Mouse (Mus musculus) spleen, postnatal 10 days (tissue): ENCODE results near the gene Slfn5.
"Not testable (repeated sequence)": the region's sequence is repeated elsewhere in the genome, so short reads cannot be mapped to it uniquely, and the experiment has no call there.

Source experiments
- DNase-seq, 2 experiments: peaks; one replicate each; pipeline ENCODE4 v3.0.0; 2021 to 2022; ENCODE audit warnings: low spot score in 2 of 2

The Slfn5 gene

GRCm38 (mm10) chr11:82945636-82946035 lies 5.5 kb upstream of the Slfn5 start:
- DNase-seq = no peak

GRCm38 (mm10) chr11:82947457-82947856 lies 3.7 kb upstream of the Slfn5 start:
- no peak for DNase-seq

DNA sequence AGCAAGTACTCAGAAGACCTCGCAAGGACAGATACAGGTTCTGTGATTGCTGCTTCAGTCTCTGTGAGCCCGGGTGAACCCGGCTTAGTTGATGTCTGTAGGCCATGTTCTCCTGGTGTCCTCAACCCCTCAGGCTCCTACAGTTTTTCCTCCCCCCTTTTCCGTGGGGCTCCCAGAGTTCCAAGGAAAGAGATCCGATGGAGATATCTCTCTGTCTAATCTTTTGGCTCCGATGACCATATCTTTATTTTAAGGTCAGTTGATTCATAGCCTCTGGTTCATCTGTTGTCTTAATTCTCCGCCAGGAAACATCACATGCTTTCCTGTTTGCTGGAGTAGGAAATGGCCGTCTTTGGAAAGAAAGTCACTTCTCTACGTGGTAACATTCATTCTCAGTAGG lies 2.1 kb upstream of the Slfn5 start:
- no peak for DNase-seq

- DNase-seq = peak; percentile 15 to 46
Observed at GRCm38 (mm10) chr11:82951865-82952611, 889 bp downstream of the Slfn5 start.

DNA sequence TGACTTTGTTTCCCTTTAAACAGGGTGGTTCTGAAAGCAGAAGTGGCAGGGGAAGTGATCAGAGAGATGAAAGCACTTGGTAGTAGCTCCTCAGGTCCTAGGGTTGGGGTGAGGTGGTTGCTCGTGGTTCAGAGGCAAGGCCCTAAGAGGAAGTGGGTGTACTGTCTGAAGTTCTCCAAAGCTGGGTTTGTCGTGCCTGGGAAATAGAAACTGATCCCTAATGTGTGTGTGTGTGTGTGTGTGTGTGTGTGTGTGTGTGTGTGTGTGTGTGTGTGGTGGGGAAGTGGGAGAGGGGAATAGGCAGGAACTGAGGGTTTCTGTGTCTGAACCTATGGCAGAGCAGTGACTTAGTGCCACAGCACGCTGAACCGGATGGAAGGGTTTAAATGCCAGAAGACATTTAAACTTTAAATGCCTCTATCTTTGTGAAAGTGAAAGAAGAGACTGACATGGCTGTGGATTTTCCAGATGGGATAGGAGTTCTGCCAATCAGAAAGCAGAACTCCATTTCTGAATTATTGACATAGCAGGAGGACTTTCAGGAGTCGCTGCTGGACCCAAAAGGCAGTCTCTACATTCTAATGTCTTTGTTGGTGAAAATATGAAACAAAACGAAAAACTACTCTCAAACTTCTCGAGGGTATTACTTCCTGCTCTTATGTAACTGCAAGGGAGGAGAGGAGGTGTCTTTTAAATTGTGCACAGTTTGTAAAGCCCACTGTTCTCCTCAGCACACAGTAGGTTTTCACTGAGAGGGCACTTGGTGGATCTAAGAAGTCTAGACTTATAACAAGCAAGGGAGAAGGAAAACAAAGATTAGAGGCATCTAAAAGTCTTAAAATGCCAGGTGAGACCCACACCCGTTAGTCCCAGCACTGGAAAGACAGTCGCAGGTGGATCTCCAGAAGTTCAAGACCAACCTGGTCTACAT lies 1.7 kb downstream of the Slfn5 start:
- peak; percentile 19 to 50 for DNase-seq

- no peak for DNase-seq
Observed at GRCm38 (mm10) chr11:82954631-82955030, 3.5 kb downstream of the Slfn5 start.

GRCm38 (mm10) chr11:82956925-82957324 lies 5.8 kb downstream of the Slfn5 start:
- no peak for DNase-seq

GRCm38 (mm10) chr11:82959613-82960012 lies 8.5 kb downstream of the Slfn5 start:
- no peak for DNase-seq

DNA sequence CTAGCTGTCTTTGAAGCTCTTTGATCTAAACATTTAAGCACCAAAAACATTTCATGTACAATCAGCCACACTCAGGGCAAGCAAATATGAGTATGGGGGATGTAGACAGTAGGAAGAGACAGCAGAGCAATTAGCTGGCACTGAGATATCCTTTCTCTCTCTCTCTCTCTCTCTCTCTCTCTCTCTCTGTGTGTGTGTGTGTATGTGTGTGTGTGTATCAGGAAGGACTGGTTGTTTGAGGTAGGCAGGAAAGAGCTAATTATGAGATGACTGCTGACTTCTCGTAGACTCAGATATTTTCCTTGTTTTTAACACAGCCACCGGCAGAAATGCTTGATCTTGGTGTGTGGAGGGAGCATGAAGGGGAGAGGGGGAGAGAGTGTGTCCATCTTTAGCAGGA lies 10.6 kb downstream of the Slfn5 start:
- DNase-seq = no peak

- DNase-seq = no peak
Observed at GRCm38 (mm10) chr11:82962215-82962614, 11.1 kb downstream of the Slfn5 start.

DNA sequence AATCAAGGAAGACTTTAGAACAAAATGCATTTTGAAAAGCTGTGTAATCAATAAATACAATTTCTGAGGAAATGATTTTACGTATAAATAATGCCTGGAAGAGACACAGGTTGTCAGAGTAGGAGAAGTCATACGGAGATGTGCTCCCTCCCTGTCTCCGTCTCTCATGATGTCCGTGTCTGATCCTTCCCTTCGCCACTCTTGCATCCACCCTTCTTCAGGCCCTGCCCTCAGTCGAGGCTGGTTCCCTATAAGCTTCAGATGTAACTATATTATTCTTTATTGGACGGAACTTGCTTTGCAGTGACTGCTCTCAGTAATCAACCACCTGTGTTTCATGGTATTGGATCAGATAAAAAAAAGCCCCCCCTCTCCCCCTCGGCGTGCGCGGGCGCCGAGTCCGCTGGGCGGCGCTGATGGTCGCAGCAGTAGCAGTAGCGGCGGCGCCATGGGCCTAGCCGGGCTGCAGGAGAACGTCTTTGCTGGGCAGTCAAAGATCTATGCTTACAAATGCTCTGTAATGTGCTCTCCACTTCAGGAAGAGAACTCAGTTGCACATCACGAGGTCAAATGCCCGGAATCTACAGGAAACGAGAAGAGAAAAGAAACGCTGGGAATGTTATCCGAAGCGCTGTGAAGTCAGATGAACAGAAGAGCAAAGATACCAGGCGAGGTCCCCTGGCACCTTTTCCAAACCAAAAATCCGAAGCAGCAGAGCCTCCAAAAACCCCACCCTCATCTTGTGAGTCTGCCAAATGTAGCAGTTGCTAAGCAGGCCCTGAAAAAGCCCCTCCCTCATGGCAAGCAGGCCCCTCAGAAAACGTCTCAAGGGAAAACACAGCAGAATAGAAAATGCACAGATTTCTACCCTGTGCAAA lies 19.8 kb downstream of the Slfn5 start:
- peak in 1 of 2 experiments; percentile 51 for DNase-seq

- DNase-seq = no peak
Observed at GRCm38 (mm10) chr11:82971590-82971974, 20.4 kb downstream of the Slfn5 start.

DNA sequence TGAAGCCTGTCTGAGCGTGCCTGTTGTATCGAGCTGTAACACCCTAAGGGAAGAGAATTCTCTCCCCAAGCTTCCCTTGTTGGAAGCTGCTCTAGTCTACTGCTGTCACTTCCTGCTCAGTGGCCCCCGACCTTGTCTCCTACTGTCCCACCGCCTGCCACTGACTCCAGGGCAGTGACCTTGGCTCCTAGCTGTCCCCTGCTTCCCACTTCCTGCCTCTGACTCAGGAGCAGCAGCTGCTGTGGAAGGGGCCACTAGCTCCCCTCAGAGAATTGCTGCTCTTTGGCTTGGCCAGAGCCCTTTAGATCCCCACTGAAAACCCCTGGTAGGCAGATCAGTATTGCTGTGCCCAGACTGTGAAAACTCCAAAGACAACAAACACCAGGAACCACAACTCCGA lies 22.8 kb downstream of the Slfn5 start:
- DNase-seq = peak in 1 of 2 experiments; percentile 17

DNA sequence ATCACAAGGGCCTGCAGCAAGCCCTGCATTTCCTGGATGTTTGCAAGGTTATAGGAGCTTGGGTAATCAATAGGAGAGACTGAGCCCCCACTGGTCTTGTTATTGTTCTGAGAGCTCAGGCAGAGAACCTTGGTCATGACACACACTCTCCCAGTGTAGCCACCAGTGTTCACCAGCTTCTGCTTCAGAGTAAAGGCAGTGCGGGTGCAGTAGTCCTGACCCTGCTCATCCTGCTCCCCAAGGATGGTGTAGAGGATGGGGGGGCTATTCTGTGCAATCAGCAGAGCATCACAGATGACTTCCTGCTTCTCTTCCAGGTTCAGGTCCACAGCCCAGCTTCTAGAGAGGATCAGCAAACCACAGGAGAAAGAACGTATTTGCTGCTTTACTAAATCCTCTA lies 31.3 kb downstream of the Slfn5 start:
- DNase-seq = not testable (repeated sequence)

- DNase-seq = no peak
Observed at GRCm38 (mm10) chr11:82983193-82983592, 32.0 kb downstream of the Slfn5 start.

GRCm38 (mm10) chr11:82987621-82988020 lies 36.5 kb downstream of the Slfn5 start:
- DNase-seq = no peak

DNA sequence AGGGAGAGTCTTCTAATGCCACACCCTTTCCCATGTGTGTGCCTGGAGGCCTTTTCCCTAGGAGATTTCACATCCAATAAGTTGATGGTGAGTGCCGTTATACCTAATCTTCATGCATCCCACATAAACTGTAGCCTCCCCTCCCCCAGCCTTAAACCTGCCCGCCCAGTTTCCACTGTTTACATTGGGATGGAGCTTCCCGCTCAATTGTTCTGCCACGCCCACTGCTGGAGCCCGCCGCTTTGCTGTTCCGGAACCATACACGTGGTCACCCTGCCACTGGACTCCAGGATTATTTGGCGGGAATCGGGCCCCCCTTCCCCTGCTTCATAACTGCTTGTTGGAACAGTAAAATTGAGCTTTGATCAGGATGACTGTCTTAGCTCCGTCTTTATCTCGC lies 38.2 kb downstream of the Slfn5 start:
- no peak for DNase-seq

GRCm38 (mm10) chr11:82990612-82991385 lies 39.6 kb downstream of the Slfn5 start:
- DNase-seq = peak in 1 of 2 experiments; percentile 32

DNA sequence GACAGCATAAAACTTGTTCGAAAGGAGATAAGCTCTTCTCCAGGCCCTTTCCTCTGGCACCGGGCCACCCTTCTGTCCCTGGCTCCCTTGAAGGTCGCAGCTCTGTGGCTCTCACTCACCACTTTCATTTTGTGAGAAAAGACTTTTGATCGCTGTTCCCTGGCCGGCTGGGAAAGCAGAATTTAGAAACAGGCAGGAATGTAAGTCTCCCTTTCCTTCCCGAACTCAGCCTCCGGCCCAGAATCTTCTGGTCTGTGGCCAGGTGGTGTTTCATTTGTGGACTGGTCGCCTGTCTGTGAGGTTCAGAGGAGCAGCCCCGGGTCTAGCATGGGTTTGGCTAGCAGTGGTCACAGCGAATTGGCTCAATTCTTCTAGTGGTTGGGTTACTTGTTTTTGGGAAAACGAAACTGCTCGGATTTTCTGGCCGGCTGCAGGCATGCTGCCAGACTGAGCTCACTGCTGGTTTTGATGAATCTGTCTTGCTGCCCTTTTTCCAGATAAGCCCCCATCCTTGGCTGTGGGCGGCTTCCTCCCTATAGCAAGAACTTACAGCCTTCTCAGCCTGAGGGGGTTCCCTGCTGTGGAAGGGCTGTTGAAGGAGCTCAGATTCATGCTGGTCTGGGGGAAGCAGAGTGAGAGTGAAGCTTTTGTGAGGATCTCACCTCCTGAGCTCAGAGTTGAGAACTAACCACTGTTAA lies 40.5 kb downstream of the Slfn5 start, which contains the start of gene Slfn9:
TSS of gene Slfn9 (minus strand) at position 362 of the 698 bp plus-strand sequence.
- DNase-seq = peak; percentile 12 to 48

- no peak for DNase-seq
Observed at GRCm38 (mm10) chr11:83013356-83013755, 62.2 kb downstream of the Slfn5 start.
